Mouse (Mus musculus) ES-Bruce4 (cell line): ENCODE data around the gene Lrrc20. TPM values are rescaled to one million over a fixed set of nuclear protein-coding genes. Genes with fewer than 3 reads are reported as not detected.

Experiments
- H3K27ac ChIP-seq: 2 replicates; pipeline ENCODE4 v1.5.1; 2012; ENCODE audit warnings: low read length, inconsistent platforms; ENCODE audit not compliant: insufficient read depth
- H3K27me3 ChIP-seq: 2 replicates; pipeline ENCODE4 v1.6.1; 2012; ENCODE audit warnings: mild to moderate bottlenecking, low read length, inconsistent platforms; ENCODE audit not compliant: control insufficient read depth, poor library complexity, insufficient read depth, severe bottlenecking
- H3K36me3 ChIP-seq: 2 replicates; pipeline ENCODE4 v1.6.1; 2012; ENCODE audit warnings: inconsistent platforms, mild to moderate bottlenecking, low read length, moderate library complexity; ENCODE audit not compliant: control insufficient read depth, poor library complexity, insufficient read depth, severe bottlenecking
- H3K4me1 ChIP-seq: one replicate; pipeline ENCODE4 v1.8.1; 2011; ENCODE audit warnings: low read length; ENCODE audit not compliant: control insufficient read depth, insufficient read depth
- H3K4me3 ChIP-seq: 2 replicates; pipeline ENCODE4 v1.5.1; 2011; ENCODE audit warnings: low read depth, mild to moderate bottlenecking, low read length
- H3K9ac ChIP-seq: 2 replicates; pipeline ENCODE4 v1.6.1; 2012; ENCODE audit warnings: low read depth, mild to moderate bottlenecking, inconsistent platforms; ENCODE audit not compliant: poor library complexity, severe bottlenecking
- H3K9me3 ChIP-seq: replicated peaks from 2 replicates; pipeline ENCODE4 v1.6.1; 2012; ENCODE audit warnings: mild to moderate bottlenecking, low read length, inconsistent platforms; ENCODE audit not compliant: control insufficient read depth, poor library complexity, insufficient read depth, severe bottlenecking
- CTCF ChIP-seq: IDR thresholded peaks from one replicate; pipeline ENCODE4 v1.8.1; 2011; ENCODE audit warnings: low read depth, low read length
- EP300 ChIP-seq: IDR thresholded peaks from 2 replicates; pipeline ENCODE4 v1.6.1; 2011; ENCODE audit warnings: low read depth, low read length; ENCODE audit not compliant: insufficient read depth
- POLR2A ChIP-seq: IDR thresholded peaks from one replicate; pipeline ENCODE4 v1.8.1; 2011; ENCODE audit warnings: low read length; ENCODE audit not compliant: insufficient read depth
- polyA plus RNA-seq: library from polyadenylated mRNA; stranded (reverse); fragments of >200 nt; gene quantifications from 2 replicates; pipeline ENCODE4 v1.2.4, GENCODE M21; 2011; ENCODE audit warnings: low read depth; ENCODE audit not compliant: missing spikeins, insufficient read depth, insufficient read length

The Lrrc20 gene
- polyA plus RNA-seq, 1 experiment = 6.4 TPM

GRCm38 (mm10) chr10:61605851-61606250, 130.2 kb downstream of the Lrrc20 start:
- Histone ChIP-seq H3K36me3 (no peaks in the 10 kb centered on the region), H3K9ac (no peak overlapping the region), H3K4me1 (no peaks in the 10 kb centered on the region), H3K4me3 (no peak overlapping the region), H3K27ac (no peak overlapping the region), H3K27me3 (no peaks in the 10 kb centered on the region), H3K9me3 (no peaks in the 10 kb centered on the region)
- TF ChIP-seq POLR2A (no peak), EP300 (no peak), CTCF (peak; percentile 78)

GRCm38 (mm10) chr10:61608233-61608632, 132.6 kb downstream of the Lrrc20 start:
- H3K4me1 ChIP-seq = no peaks in the 10 kb centered on the region
- no peak overlapping the region for H3K4me3 ChIP-seq
- H3K9me3 ChIP-seq = no peaks in the 10 kb centered on the region
- no peak overlapping the region for H3K27ac ChIP-seq
- TF ChIP-seq POLR2A (no peak), EP300 (no peak), CTCF (no peak)
- H3K9ac ChIP-seq = no peak overlapping the region
- no peaks in the 10 kb centered on the region for H3K27me3 ChIP-seq
- no peaks in the 10 kb centered on the region for H3K36me3 ChIP-seq

DNA sequence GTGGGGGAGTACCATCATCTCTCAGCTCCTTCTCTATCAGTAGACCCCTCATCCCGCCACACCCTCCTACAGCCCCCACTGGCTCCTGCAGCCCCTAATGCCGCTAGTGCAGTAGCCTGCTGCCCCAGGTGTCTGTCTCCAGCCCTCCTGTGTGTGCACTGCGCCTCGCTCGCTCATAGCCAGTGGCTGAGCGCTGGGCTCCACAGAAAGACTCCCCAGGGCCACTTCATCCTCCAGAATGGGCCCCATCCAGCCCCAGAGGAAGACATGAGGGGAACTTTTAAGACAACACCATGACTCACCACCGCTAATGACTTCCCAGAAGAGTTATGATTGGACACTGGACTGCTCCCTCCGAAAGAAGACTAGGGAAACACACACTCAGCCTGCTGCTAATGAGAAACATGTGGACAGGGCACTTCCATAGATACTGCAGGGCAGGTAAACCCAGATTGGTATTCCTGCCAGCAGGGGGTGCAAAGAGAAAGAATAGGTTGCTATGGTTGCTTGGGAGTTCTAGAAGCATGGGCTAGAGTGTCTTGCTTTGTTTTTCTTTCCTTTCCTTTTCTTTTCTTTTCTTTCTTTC, 135.1 kb downstream of the Lrrc20 start:
- TF ChIP-seq POLR2A (no peak), EP300 (no peak), CTCF (no peak)

DNA sequence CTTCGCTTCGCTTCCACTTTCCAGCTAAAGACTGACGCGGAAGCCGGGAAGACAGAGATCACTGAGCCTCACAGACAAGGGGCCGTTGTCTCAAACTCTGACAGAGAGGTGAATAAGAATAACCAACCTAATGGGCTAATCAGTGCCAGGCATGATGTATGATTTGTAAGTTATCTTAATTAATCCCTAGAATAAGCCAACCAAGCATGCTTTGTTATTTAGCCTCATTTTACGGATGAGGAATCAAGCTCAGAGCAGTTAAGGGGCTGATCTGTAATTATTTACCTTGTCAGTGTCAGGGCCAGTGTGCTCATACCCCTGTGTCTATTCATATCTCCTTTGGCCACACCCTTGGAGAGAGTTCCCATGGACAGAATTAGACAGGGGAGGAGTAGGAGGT, 138.7 kb downstream of the Lrrc20 start:
- H3K27me3 ChIP-seq = no peaks in the 10 kb centered on the region
- no peaks in the 10 kb centered on the region for H3K4me1 ChIP-seq
- H3K27ac ChIP-seq = no peak overlapping the region
- no peak overlapping the region for H3K4me3 ChIP-seq
- no peak overlapping the region for H3K9ac ChIP-seq
- no peaks in the 10 kb centered on the region for H3K36me3 ChIP-seq
- no peak for TF ChIP-seq CTCF
- TF ChIP-seq POLR2A = no peak
- no peak for TF ChIP-seq EP300
- H3K9me3 ChIP-seq = no peaks in the 10 kb centered on the region

More for the DNA sequence above, 135.1 kb downstream of the Lrrc20 start:
- Histone ChIP-seq H3K4me1 (no peaks in the 10 kb centered on the region), H3K4me3 (no peak overlapping the region), H3K27me3 (no peaks in the 10 kb centered on the region), H3K9me3 (no peaks in the 10 kb centered on the region), H3K36me3 (no peaks in the 10 kb centered on the region), H3K9ac (no peak overlapping the region), H3K27ac (no peak overlapping the region)

DNA sequence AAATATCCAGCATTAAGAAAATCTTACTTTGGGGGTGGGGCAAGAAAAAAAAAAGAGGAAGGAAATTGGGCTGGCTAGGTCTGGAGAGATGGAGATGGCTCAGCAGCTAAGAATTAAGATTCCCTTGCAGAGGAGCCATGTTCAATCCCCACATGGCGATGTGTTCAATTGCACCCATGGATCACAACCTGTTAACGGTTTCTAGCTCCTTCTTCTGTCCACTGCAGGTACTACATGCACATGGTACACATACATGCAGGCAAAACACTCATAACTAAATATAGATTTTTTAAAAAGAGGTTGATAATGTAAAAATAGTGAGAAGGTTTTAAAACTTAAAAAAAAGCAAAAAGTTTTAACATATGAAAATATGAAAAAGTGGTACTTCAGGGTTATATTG, 142.9 kb downstream of the Lrrc20 start:
- Histone ChIP-seq H3K9me3 (no peaks in the 10 kb centered on the region), H3K4me3 (no peak overlapping the region), H3K9ac (no peak overlapping the region), H3K27me3 (no peaks in the 10 kb centered on the region), H3K36me3 (no peaks in the 10 kb centered on the region), H3K27ac (no peak overlapping the region), H3K4me1 (no peaks in the 10 kb centered on the region)
- TF ChIP-seq POLR2A (no peak), CTCF (no peak)

DNA sequence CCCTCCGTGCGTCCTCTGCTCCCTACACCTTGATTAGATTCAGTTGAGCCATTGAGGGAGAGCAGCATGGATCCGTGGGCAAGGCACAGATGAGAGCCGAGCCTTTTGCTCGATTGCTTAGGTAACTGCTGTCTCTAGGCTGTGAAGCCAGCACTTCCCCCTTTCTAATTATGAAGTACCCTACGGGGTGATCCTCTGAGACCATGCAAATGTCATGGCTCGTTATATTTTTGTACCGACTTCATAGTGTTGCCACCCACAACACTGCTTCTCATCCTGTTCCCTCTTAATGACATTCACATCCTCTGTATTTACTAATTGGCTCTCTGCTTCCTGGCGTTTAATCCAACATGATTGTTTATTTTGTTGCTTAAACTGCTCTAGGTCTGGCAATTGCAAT, 146.1 kb downstream of the Lrrc20 start:
- Histone ChIP-seq H3K27me3 (no peaks in the 10 kb centered on the region), H3K9me3 (no peaks in the 10 kb centered on the region), H3K27ac (no peak overlapping the region), H3K4me3 (no peak overlapping the region), H3K9ac (no peak overlapping the region), H3K4me1 (peaks cover 2% of the 10 kb centered on the region), H3K36me3 (no peaks in the 10 kb centered on the region)
- no peak for TF ChIP-seq CTCF
- no peak for TF ChIP-seq EP300
- no peak for TF ChIP-seq POLR2A
